In genomic region chr15:98943133-98943532, GRCm38 (mm10) we compare ENCODE assay signal across 30 mouse cellular contexts. TPM values are rescaled to one million over a fixed set of nuclear protein-coding genes. Genes with fewer than 3 reads are reported as not detected.
"Had no signal": no experiment of that assay in that cellular context is flagged by ENCODE, and none has a peak within 500 bp of the region (broad histone marks: within the 10 kb centered on the region; RNA-seq: fewer than 3 reads in every experiment).

No protein-coding gene starts in this region.

- ATAC-seq: hindbrain, embryonic 16.5 days; inflammation-experienced regulatory T-cells, adult 6 months; intestine, embryonic 16.5 days; liver, embryonic 12.5 days had no signal

- H3K4me3 ChIP-seq: gastrocnemius, adult 2 months; heart, embryonic 10.5 days; heart, embryonic 12.5 days; hindbrain, embryonic 10.5 days; hindbrain, embryonic 12.5 days; kidney, embryonic 15.5 days; limb, embryonic 13.5 days; limb, embryonic 15.5 days; liver, embryonic 12.5 days had no signal

- DNase-seq: gastrocnemius, adult 2 months; gastrocnemius, postnatal 10 days; gastrocnemius, postnatal 25 days; heart, adult 18-20 months; heart, postnatal 10 days; heart, postnatal 4 days; kidney, adult 18-20 months; kidney, adult 9 months; kidney, postnatal 14 days; kidney, postnatal 36 days; layer of hippocampus, adult 9-11 months; layer of hippocampus, postnatal 36 days; left cerebral cortex, postnatal 4 days had no signal

- H3K27me3 ChIP-seq: heart, embryonic 12.5 days; hindbrain, embryonic 12.5 days; kidney, embryonic 15.5 days; limb, embryonic 13.5 days; limb, embryonic 15.5 days; liver, embryonic 12.5 days had no signal

- H3K4me1 ChIP-seq: heart, embryonic 12.5 days; kidney, embryonic 15.5 days; limb, embryonic 13.5 days; limb, embryonic 15.5 days had no signal

- H3K36me3 ChIP-seq: heart, embryonic 10.5 days; hindbrain, embryonic 12.5 days; kidney, embryonic 15.5 days; limb, embryonic 13.5 days; limb, embryonic 15.5 days; liver, embryonic 12.5 days had no signal

- H3K4me2 ChIP-seq: heart, embryonic 12.5 days; hindbrain, embryonic 12.5 days; hindbrain, embryonic 14.5 days; kidney, embryonic 15.5 days; limb, embryonic 13.5 days; limb, embryonic 15.5 days; liver, embryonic 12.5 days had no signal

- H3K9me3 ChIP-seq: hindbrain, embryonic 12.5 days; kidney, embryonic 15.5 days; limb, embryonic 15.5 days; liver, embryonic 12.5 days had no signal

- H3K9ac ChIP-seq: heart, embryonic 12.5 days; hindbrain, embryonic 12.5 days; hindbrain, embryonic 14.5 days; kidney, embryonic 15.5 days; limb, embryonic 13.5 days; limb, embryonic 15.5 days; liver, embryonic 12.5 days; liver, embryonic 14.5 days had no signal

- H3K27ac ChIP-seq: gastrocnemius, adult 2 months; heart, embryonic 10.5 days; hindbrain, embryonic 10.5 days; hindbrain, embryonic 12.5 days; hindbrain, embryonic 14.5 days; kidney, embryonic 15.5 days; kidney, postnatal 0 days; limb, embryonic 13.5 days; limb, embryonic 15.5 days; liver, embryonic 12.5 days; liver, embryonic 14.5 days had no signal

RNA-seq across cellular contexts. Expression of gene Gm49450, which starts 10.2 kb away (rescaled TPM):
- polyA plus RNA-seq: heart, embryonic 10.5 days; heart, embryonic 12.5 days; heart, embryonic 14.5 days; heart, embryonic 16.5 days; hindbrain, embryonic 10.5 days; hindbrain, embryonic 12.5 days; hindbrain, embryonic 14.5 days; hindbrain, embryonic 16.5 days; inflammation-experienced regulatory T-cells, adult 6 months; intestine, embryonic 16.5 days; kidney, embryonic 15.5 days; kidney, postnatal 0 days; limb, embryonic 11.5 days; limb, embryonic 13.5 days; limb, embryonic 15.5 days; liver, embryonic 12.5 days had no signal
